Mouse (Mus musculus): ENCODE results near the gene 2610028H24Rik. TPM values are rescaled to one million over a fixed set of nuclear protein-coding genes. Genes with fewer than 3 reads are reported as not detected.

Gene 2610028H24Rik
- total and polyA plus RNA-seq, 2 experiments from 2014 or later: not detected

GRCm38 (mm10) chr10:76481480-76481879, 32.6 kb downstream of the 2610028H24Rik start:
- 97% methylated on average over 6 of the region's 6 CpGs for WGBS
- ATAC-seq (ENCODE audit: low FRiP score) (no peak), DNase-seq (ENCODE audit: low spot score) (no peak)
- H3K4me1 ChIP-seq (ENCODE audit: insufficient read depth, low read length): no peaks in the 10 kb centered on the region
- no peaks in the 10 kb centered on the region for H3K27me3 ChIP-seq (ENCODE audit: insufficient read depth, low read length)
- H3K9me3 ChIP-seq (ENCODE audit: low read length): no peaks in the 10 kb centered on the region
- no peak overlapping the region for H3K9ac ChIP-seq (replicated peaks; ENCODE audit: low read length, poor library complexity, severe bottlenecking)
- H3K4me3 ChIP-seq (ENCODE audit: low read depth, low read length): no peak overlapping the region
- H3K4me2 ChIP-seq (ENCODE audit: low read depth, low read length, poor library complexity, severe bottlenecking): no peak overlapping the region
- TF ChIP-seq CTCF (IDR thresholded peaks at IDR 0.05): no peak
- no peak overlapping the region for H3K27ac ChIP-seq (ENCODE audit: low read depth, low read length)
- peaks cover 77% of the 10 kb centered on the region for H3K36me3 ChIP-seq (ENCODE audit: insufficient read depth, low read length)

- Histone ChIP-seq H3K27me3 (ENCODE audit: insufficient read depth, low read length) (no peaks in the 10 kb centered on the region), H3K27ac (ENCODE audit: low read depth, low read length) (no peak overlapping the region), H3K9ac (replicated peaks; ENCODE audit: low read length, poor library complexity, severe bottlenecking) (no peak overlapping the region), H3K4me1 (ENCODE audit: insufficient read depth, low read length) (no peaks in the 10 kb centered on the region), H3K36me3 (ENCODE audit: insufficient read depth, low read length) (peaks cover 75% of the 10 kb centered on the region), H3K4me2 (ENCODE audit: low read depth, low read length, poor library complexity, severe bottlenecking) (no peak overlapping the region), H3K9me3 (ENCODE audit: low read length) (no peaks in the 10 kb centered on the region), H3K4me3 (ENCODE audit: low read depth, low read length) (no peak overlapping the region)
- DNase-seq (ENCODE audit: low spot score): no peak
- no peak for ATAC-seq (ENCODE audit: low FRiP score)
- 97% methylated on average over 2 of the region's 2 CpGs for WGBS
- TF ChIP-seq CTCF (IDR thresholded peaks at IDR 0.05): no peak
Observed at GRCm38 (mm10) chr10:76486302-76486701, 37.4 kb downstream of the 2610028H24Rik start.

GRCm38 (mm10) chr10:76488265-76488664, 39.4 kb downstream of the 2610028H24Rik start:
- Histone ChIP-seq H3K36me3 (ENCODE audit: insufficient read depth, low read length) (peaks cover 66% of the 10 kb centered on the region), H3K27ac (ENCODE audit: low read depth, low read length) (no peak overlapping the region), H3K4me3 (ENCODE audit: low read depth, low read length) (no peak overlapping the region), H3K4me1 (ENCODE audit: insufficient read depth, low read length) (no peaks in the 10 kb centered on the region), H3K4me2 (ENCODE audit: low read depth, low read length, poor library complexity, severe bottlenecking) (no peak overlapping the region), H3K9ac (replicated peaks; ENCODE audit: low read length, poor library complexity, severe bottlenecking) (no peak overlapping the region), H3K9me3 (ENCODE audit: low read length) (no peaks in the 10 kb centered on the region), H3K27me3 (ENCODE audit: insufficient read depth, low read length) (no peaks in the 10 kb centered on the region)
- no peak for TF ChIP-seq CTCF (IDR thresholded peaks at IDR 0.05)
- DNase-seq (ENCODE audit: low spot score) (no peak), ATAC-seq (ENCODE audit: low FRiP score) (no peak)
- WGBS: 96% methylated on average over 8 of the region's 8 CpGs

- H3K4me2 ChIP-seq (ENCODE audit: low read depth, low read length, poor library complexity, severe bottlenecking): no peak overlapping the region
- TF ChIP-seq CTCF (IDR thresholded peaks at IDR 0.05): no peak
- H3K27me3 ChIP-seq (ENCODE audit: insufficient read depth, low read length): no peaks in the 10 kb centered on the region
Observed at GRCm38 (mm10) chr10:76489205-76489604, 40.3 kb downstream of the 2610028H24Rik start.

GRCm38 (mm10) chr10:76493527-76493926, 44.6 kb downstream of the 2610028H24Rik start:
- WGBS: 83% methylated on average over 1 of the region's 1 CpGs
- Histone ChIP-seq H3K9me3 (ENCODE audit: low read length) (no peaks in the 10 kb centered on the region), H3K9ac (replicated peaks; ENCODE audit: low read length, poor library complexity, severe bottlenecking) (no peak overlapping the region), H3K27me3 (ENCODE audit: insufficient read depth, low read length) (no peaks in the 10 kb centered on the region), H3K27ac (ENCODE audit: low read depth, low read length) (no peak overlapping the region), H3K36me3 (ENCODE audit: insufficient read depth, low read length) (peaks cover 76% of the 10 kb centered on the region), H3K4me1 (ENCODE audit: insufficient read depth, low read length) (no peaks in the 10 kb centered on the region), H3K4me2 (ENCODE audit: low read depth, low read length, poor library complexity, severe bottlenecking) (no peak overlapping the region), H3K4me3 (ENCODE audit: low read depth, low read length) (no peak overlapping the region)
- no peak for TF ChIP-seq CTCF (IDR thresholded peaks at IDR 0.05)
- ATAC-seq (ENCODE audit: low FRiP score) (no peak), DNase-seq (ENCODE audit: low spot score) (no peak)

More at GRCm38 (mm10) chr10:76489205-76489604, 40.3 kb downstream of the 2610028H24Rik start:
- no peaks in the 10 kb centered on the region for H3K9me3 ChIP-seq (ENCODE audit: low read length)
- 96% methylated on average over 15 of the region's 15 CpGs for WGBS
- H3K9ac ChIP-seq (replicated peaks; ENCODE audit: low read length, poor library complexity, severe bottlenecking): no peak overlapping the region
- peaks cover 70% of the 10 kb centered on the region for H3K36me3 ChIP-seq (ENCODE audit: insufficient read depth, low read length)
- H3K4me1 ChIP-seq (ENCODE audit: insufficient read depth, low read length): no peaks in the 10 kb centered on the region
- ATAC-seq (ENCODE audit: low FRiP score): no peak
- no peak overlapping the region for H3K4me3 ChIP-seq (ENCODE audit: low read depth, low read length)
- H3K27ac ChIP-seq (ENCODE audit: low read depth, low read length): no peak overlapping the region
- no peak for DNase-seq (ENCODE audit: low spot score)

DNA sequence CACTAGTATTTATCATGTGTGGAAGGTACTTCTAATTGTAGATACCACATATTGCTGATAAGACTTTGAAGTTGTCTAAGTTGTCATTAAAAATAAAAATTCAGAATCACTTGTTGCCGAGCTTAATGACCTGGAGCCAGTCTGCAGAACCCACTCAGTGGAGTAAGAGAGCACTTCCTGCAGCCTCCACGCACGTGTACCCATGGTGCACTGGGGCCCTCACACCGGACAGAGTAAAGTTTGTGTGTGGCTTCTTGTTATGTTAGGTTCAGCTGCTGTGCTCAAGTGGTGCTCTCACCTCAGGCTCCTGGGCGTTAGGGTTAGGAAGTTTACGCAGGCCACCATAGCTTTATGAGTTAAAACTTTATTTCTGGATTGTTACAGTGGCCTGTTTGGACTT, 46.6 kb downstream of the 2610028H24Rik start:
- H3K9me3 ChIP-seq (ENCODE audit: low read length): no peaks in the 10 kb centered on the region
- H3K27ac ChIP-seq (ENCODE audit: low read depth, low read length): no peak overlapping the region
- no peaks in the 10 kb centered on the region for H3K27me3 ChIP-seq (ENCODE audit: insufficient read depth, low read length)
- no peak overlapping the region for H3K9ac ChIP-seq (replicated peaks; ENCODE audit: low read length, poor library complexity, severe bottlenecking)
- no peak for DNase-seq (ENCODE audit: low spot score)
- 89% methylated on average over 6 of the region's 6 CpGs for WGBS
- no peak for ATAC-seq (ENCODE audit: low FRiP score)
- TF ChIP-seq CTCF (IDR thresholded peaks at IDR 0.05): no peak
- no peaks in the 10 kb centered on the region for H3K4me1 ChIP-seq (ENCODE audit: insufficient read depth, low read length)
- no peak overlapping the region for H3K4me2 ChIP-seq (ENCODE audit: low read depth, low read length, poor library complexity, severe bottlenecking)
- H3K4me3 ChIP-seq (ENCODE audit: low read depth, low read length): no peak overlapping the region
- H3K36me3 ChIP-seq (ENCODE audit: insufficient read depth, low read length): peaks cover 73% of the 10 kb centered on the region
